Mouse (Mus musculus) forelimb bud, embryonic 11.5 days (tissue): ENCODE data around the gene Smarcc2.

Source experiments
- DNase-seq: peaks from one replicate; pipeline ENCODE4 v3.0.0-alpha.2; 2012; ENCODE audit warnings: low read depth, low spot score

Smarcc2 gene

DNA sequence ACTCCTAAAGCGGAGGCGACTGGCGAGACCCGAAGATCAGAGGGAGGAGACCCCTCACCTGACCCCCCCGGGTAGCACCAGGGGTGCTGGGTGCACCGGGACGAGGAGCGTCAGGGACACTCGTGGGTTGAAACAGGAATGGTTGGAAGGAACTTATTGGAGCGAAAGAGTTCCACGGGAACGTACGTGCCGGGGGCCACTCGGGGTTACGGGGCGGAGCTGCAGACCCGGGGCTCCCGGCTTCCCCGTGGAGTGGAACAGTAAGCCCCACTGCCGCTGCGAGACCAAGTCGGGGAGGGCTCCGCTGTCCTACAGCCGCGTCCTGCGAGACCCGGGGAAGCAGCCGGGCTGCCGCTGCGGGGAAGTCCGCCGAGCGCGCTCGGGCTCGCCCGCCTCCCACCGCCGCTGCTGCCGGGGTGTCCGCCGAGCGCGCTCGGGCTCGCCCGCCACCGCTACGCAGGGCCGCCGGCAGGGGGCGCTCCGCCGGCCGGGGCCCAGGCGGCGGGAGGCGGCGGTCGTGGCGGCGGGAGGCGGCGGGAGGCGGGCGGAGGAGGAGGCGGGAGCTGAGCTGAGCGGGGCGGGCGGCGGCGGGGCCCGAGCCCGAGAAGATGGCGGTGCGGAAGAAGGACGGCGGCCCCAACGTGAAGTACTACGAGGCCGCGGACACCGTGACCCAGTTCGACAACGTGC, at the start of gene Smarcc2:
TSS of gene Smarcc2 (plus strand) at position 530 of the 690 bp plus-strand sequence.
- DNase-seq, result peak; percentile 51

DNA sequence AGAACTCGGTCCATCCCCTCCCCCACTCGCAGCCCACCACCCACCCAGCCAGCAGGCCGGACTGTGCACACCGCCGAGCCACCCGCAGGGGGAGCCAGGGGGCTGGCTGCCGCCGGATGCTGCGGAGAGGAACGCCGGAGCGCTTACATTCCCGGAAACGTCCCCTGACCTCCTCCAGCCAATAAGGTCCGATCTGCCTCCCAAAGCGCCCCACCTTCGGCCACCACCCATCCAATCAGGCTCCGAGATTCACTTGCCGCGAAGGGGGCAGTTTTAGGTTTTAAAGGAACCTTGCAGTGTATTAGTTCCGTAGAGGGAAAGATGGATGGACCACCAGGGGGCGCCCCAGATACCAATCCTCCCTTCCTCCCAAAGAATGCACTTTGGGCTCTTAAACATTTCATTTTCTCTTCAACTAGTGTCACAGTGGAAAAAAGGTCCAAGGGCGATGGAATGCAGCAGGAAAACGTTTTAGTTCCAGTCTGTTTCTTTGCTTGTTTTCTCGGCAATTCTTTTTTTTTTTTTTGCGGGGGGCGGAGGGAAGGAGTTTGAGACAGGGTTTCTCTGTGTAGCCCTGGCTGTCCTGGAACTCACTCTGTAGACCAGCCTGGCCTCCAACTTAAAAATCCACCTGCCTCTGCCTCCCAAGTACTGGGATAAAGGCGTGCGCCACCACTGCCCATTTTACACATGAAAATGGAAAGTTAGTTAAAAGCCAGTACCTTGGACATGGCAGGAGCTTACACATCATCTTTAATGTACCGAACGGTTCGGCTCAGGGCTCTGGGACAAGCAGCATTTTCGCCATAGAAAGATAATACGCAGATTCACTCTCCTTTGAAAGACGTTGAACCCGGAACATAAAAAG, 49.1 kb upstream of the Smarcc2 start:
- peak; percentile 98 for DNase-seq

- DNase-seq, result no peak
These were observed 48.5 kb upstream of the Smarcc2 start for GRCm38 (mm10) chr10:128410560-128410845.

GRCm38 (mm10) chr10:128411211-128412054, 47.6 kb upstream of the Smarcc2 start, which contains the start of the genes Nabp2 and Rnf41:
Gene Nabp2 (minus strand): TSS chr10:128411492.
Gene Rnf41 (plus strand): TSS chr10:128411657.
- DNase-seq, result peak; percentile 97

GRCm38 (mm10) chr10:128412055-128412381, 47.0 kb upstream of the Smarcc2 start:
- no peak for DNase-seq

DNA sequence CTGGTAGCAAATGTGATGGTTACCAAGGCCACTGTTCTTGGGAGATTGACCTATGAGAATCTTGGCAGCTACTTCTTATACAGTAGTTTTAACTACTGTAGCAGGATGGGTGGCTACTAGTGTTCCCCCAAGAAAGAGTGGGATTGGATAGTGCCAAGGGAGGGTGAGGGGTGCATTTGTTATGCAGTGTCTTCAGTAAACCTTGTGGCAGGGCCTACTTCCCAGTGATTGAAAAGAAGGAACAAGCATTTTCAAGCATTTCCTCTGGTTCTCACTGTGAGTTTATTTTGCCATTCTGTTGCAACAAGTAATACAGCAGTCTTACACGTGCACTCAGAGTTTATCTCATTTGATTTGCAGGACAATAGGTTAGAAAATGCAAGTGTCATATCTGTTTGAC, 46.5 kb upstream of the Smarcc2 start:
- no peak for DNase-seq

- DNase-seq, result no peak
These were observed 46.0 kb upstream of the Smarcc2 start for GRCm38 (mm10) chr10:128413076-128413475.

DNA sequence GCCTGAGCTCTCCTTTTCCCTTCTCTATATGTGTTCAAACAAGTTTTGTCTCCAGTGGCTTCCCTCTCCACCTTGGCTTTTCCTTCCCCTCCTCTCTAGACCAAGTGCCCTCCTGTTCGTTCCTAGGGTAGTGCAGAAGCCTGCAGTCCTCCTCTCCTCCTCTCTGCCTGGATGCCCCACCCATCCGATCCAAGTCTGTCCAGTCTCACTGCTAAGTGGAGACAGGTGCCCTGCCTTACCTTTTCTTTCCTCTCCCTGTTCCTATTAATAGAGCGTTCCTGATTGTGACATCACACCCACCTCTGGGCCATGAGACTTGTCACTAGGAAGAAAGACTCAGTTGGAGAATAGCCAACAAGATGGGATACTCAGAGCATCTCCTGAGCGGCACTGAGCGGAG, 44.2 kb upstream of the Smarcc2 start:
- DNase-seq, result no peak

DNA sequence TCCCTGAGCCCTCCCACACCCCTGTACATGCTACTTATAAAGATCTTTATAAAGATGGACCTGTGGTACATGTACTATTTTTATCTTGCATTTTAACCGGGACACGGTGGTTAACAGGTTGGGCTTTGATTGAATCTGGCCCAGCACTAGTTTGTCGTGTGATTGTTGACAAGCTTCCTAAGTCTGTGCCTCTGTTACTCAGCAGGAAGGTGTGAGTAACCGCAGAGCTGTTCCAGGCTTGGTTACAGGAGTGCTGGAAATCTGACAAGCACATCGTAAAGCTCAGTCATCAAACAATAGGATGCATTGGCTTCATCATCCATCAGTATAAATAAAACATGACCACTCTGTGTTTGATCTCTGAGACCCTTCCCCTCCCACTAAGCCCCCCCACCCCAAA, 36.6 kb upstream of the Smarcc2 start:
- no peak for DNase-seq

DNA sequence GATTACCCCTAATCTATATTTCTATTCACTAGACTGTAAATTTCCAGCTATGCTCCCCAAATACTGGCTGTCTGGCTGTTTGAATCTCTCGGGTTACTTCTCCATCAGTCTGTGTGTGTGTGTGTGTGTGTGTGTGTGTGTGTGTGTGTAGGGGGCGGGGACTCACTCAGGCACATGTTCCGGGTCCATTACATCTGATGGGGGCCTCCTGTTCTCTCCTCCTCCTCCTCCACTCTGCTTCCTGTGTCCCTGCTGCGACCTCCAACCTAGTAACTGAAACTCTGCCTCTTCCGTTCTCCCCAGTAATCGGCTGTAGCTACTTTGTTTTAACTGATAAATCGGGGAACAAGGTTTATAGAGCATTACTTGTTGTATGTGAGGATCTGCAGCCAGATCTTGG, 34.4 kb upstream of the Smarcc2 start:
- DNase-seq, result no peak

- DNase-seq, result no peak
These were observed 33.8 kb upstream of the Smarcc2 start for GRCm38 (mm10) chr10:128425260-128425659.

GRCm38 (mm10) chr10:128429052-128429451, 30.0 kb upstream of the Smarcc2 start:
- DNase-seq, result no peak

DNA sequence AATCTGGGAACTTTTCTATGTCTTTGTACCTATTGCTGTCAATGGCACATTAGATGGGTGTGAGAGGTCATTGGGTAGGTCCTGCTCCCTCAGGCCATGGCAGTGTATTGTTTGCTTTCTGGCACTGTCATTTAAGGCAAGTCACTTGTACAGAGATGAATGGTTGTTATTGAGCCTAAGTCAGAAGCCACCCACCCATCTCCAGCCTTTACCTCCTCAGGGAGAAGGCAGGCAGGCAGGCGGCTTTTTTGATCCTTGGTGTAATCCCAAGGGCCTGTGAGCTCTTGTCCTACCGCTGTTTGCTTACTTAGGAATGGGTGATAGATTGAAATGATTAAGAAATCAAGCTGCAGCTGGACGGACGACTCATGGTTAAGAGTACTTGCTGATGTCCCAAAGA, 29.6 kb upstream of the Smarcc2 start:
- DNase-seq, result no peak

DNA sequence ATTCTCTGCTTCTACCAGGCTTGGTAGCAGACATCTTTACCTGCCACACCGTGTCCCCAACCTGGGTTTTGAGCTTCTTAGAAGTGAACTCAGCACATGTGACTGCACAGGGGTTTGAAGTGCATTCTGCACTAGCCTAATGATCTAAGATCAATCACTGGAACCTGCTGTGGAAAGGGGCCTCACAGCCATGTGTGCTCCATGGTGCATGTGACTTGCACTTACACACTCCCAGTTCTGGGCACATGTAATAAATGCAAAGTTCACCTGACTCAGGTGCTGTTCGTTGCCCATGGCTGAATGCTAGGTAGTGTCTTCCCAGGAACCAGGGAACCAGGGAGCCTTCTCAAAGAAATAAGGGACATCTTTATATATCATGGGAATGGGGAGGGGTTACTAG, 25.6 kb upstream of the Smarcc2 start:
- DNase-seq, result no peak

GRCm38 (mm10) chr10:128434681-128435080, 24.4 kb upstream of the Smarcc2 start:
- DNase-seq, result no peak

DNA sequence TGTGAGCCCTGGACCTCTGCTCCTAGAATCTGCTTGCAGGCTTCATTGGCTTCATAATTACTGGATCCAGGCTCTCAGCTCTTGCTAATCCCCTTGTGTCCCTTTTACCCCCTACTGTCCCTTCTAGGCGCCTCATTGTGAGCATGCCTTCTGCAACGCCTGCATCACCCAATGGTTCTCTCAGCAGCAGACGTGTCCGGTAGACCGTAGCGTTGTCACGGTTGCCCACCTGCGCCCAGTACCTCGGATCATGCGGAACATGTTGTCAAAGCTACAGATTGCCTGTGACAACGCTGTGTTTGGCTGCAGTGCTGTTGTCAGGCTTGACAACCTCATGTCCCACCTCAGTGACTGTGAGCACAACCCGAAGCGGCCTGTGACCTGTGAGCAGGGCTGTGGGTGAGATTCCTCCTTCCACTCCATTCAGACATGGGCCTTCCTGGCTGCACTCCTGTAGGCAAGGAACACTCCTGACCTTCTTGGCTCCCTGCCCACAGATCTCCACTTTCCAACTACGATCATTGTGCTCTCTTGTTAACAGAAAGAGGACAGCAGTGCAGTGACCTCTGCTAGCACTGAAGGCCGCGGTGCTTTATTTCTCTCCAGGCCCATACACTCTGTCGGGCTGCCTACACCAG, 23.7 kb upstream of the Smarcc2 start:
- no peak for DNase-seq

- DNase-seq, result no peak
These were observed 23.2 kb upstream of the Smarcc2 start for GRCm38 (mm10) chr10:128435873-128436272.

- DNase-seq, result no peak
These were observed 22.7 kb upstream of the Smarcc2 start for GRCm38 (mm10) chr10:128436376-128436775.

DNA sequence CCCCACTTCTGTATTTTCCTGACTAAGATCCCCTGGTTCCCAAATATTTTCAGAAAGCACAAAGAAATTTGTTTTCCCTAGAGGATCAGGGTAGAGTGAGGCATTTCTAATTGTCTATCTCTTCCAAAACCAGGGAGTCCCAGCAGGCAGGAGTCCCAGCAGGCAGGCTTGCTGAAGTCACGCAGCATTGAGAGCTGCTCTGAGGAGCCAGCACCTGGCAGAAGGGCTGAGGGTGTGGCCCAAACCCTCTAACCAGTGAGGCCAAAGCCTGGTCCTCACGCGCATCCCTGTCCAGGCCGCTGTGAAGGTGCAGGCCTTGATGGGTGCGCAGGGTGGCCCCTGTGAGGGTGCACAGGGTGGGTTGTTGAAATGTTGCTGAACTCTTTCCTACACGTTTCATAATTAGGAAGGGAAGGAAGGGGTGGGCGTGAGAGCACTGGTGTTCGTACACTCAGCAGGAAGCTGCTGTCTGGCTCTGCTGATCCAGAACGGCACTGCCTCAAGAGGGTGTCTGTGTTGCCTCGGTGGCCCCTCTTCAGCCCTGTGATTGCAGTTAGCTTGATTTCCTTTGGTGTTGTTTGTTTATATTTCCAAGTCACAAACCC, 20.3 kb upstream of the Smarcc2 start:
- no peak for DNase-seq

DNA sequence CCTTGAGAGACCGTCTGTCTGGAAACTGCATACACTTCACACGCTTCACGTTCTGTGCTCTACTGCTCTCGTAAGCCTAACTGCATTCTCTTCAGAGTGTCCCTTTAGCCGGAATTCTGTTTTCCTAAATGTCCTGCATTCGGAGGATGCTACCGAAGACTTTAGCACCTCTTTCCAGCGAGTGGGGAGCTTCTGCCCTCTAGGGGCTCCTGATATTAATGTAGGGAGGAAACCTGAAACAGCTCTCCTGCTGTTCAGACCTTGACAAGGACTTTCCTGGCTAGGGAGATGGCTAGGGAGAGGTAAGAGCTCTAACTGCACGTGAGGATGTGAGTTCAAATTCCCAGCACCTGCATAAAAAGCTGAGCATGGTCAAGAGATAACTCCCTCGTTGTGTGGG, 18.6 kb upstream of the Smarcc2 start:
- DNase-seq, result no peak

DNA sequence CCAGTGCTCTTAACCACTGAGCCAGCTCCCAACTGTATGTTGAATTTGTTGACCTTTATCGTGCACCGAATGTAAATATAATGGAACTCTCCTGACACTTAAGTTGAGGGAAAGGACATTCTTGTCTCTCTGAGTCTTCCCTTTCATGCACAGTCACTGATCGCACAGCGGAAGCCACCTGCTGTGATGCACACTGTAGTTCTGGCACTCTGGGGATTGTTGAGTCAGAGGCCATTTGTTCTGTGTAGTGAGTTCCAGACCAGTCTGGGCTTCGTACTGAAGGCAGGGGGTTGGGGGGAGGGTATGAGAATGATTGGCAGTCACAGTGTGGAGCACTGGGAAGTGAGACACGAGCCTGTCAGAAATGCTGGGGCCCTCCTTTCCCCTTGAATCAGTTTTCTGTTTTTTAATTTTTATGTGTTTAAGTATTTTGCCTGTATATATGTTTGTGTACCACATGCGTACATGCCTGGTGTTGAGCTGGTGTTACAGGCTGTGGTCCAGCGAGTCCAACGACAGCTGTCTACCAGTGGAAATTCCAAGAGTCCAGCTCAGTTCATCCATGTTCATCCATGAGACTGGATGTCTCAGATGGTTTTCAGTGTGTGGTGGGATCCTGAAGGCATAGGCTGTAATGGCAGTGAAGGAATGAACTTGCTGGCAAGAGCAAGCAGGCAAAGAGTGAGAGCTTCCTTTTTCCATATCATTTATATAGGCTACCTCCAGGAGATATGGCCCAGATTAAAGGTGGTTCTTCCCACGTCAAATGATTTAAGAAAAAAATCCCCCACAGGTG, 17.5 kb upstream of the Smarcc2 start:
- no peak for DNase-seq
